Mouse (Mus musculus) monocyte, adult 2 months (primary cell): ENCODE results near the gene Fgd3.

Experiments
- DNase-seq, 2 experiments: peaks; one replicate each; pipeline ENCODE4 v3.0.0; 2022; ENCODE audit warnings: low spot score in 2 of 2, low read depth in 1 of 2

Fgd3 gene

DNA sequence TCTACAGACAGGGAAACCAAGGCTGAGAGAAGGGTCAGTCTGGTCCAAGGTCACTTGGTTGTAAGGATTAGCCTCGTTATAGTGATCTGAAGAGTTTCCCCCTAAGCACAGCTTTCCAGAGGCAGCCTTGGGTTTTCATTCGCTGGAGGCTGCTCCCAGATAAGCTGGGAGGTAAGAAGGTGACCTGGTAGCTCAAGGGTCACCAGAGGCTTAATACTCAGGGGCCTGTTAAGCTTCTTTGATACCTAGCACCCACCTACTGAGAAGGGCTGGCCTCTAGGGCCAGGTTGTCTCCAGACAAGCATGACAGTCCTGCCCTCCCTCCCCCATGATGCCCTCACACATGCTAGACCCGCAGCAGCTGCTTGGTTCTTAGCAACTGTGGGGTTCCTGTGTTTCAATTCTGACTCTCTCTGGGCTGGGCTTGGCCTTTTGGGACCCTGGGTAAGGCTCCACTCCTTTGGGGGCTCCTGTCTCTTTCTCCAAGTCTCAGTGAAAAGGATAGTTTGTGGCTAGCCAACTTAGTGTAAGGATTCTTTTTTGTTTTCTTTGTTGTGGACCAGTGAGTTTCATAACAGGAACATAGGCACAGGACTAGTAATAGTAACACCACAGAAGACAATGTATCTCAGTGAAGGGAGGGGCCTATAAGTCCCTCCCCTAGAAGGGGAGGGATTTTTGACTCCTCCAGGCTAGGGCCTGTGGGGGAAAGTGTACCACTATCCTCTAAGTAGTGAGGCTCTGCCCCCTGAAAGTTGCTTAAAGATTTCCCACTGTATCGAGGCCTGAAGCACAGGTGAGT is 69.2 kb downstream of the Fgd3 start:
- no peak for DNase-seq

DNA sequence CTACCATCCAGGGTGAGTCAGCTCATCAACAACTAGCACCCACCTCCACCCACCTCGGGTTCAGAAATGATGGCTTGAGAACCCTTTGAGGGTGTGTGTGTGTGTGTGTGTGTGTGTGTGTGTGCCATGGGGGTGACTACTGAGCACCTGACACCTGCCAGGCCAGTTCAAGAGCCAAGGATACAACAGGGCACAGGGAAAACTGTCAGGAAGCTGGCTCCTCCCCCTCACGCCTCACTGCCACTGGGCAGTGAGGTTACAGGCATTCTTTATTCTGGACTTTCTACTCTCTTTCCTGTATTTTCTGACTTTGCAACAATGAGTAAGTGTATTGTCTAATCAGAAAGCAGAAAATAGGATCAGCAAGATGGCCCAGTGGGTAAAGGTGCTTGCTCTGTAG is 70.5 kb downstream of the Fgd3 start:
- no peak for DNase-seq

DNA sequence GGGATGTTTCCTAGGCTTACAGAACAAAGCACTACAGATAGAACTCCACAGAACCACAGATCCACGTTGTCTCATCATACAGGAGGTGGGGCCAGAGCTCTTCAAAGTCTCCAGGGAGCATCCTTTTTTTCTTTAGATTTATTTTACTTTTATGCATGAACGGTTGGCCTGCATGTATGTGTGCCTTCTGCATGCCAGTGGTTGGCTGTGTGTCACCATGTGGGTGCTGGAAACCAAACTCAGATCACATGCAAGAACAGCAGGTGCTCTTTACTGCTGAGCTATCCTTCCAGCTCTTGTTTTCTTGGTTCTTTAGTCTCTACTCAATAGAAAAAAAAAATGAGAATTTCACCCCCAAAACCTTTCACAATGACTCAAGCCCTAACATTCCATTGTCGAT is 71.2 kb downstream of the Fgd3 start:
- DNase-seq = no peak

DNA sequence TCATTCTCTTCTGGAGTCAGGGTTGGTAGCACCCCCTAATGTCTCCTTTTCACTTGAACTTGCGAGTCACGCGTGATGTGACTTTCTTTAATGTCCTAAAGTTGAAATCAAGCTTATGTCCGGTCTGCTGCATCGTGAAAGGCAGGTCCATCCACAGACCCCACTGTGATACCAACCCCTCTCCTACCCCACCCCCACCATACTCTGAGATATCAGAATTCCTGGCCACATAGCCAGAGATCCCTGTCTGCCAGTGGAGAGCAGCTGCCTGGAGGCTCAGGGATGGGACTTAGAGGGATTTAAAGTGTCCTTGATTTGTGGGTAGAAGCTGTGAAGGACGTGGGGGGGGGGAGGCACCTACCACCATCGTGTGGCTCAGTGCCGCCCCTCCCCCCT is 71.6 kb downstream of the Fgd3 start, which contains the start of gene Susd3:
Gene Susd3 (minus strand): TSS at position 240 of the 396 bp plus-strand sequence.
- no peak for DNase-seq

DNA sequence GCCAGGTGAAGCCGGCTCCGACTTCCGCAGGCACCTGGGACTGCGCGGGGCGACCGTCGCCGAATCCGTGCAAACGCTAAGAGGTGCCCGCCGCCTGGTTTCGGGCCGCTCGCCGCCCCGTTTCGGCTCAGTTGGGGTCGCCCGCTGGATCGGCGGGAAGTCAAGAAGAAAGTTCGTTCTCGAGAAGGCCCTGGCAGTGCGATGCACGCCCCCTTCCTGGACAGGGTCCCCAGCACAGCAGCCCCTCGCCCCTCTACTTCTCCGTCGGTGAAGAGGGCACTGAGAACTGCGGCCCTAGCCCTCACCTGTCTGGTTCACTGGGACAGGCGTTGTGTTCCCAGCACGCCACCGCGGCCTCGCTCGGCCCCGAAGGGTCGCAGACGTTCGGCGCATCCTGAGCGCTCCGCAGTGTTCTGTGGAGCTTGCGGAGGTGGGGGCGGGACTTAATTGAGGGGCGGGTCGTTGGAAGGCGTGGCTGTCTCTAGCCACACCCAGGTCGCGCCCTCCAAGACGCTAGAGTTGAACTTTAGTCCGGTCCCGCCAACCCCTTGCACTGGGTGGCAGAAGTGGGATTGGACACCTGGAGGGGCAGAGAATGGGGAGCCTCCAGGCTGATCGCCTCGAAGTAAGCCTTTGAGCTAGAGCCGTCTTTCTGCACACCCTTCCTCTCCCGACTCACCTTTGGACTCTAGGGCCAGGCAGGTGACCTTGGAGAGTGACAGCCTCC is 72.2 kb downstream of the Fgd3 start:
- no peak for DNase-seq

DNA sequence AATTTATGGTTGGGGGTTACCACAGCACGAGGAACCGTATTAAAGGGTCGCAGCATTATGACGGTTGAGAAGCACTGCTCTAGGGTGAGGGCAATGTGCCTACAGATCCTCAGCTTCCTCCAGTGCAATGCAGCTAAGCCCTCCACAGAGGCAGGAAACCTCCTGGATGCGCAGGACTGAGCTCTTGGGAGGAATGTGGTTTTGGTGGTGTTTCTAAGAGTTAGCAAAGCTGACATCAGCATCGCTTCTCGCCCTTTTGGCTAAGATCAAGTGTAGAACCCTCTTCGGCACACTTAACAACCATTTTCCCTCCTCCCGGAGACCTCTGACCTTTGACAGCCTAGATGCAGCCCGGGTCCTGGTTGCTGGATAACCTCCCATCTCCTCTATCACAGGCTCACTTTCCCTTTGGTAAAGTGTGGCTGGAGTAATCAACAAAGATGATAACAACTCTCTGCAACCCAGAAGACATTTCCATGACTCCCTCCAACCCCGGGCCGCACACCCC is 72.8 kb downstream of the Fgd3 start:
- no peak for DNase-seq

DNA sequence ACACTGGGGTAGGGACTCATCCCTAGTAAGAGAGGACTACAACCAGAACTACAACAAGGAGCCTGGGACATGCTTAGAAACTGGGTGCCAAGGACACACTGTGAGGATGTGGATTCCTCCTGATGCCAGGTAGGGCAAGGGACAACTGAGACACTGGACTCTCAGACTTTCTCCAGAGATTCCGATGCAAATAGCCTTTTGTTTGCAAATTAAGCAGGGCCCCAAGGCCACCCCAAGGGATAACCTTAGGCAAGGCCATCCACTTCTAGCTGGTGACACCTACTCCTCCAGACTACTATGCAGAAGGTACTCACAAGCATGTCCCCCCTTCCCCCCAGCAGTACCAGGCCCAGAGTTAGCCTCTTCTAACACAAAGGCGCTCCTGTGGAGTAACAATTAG is 73.5 kb downstream of the Fgd3 start:
- DNase-seq = no peak

DNA sequence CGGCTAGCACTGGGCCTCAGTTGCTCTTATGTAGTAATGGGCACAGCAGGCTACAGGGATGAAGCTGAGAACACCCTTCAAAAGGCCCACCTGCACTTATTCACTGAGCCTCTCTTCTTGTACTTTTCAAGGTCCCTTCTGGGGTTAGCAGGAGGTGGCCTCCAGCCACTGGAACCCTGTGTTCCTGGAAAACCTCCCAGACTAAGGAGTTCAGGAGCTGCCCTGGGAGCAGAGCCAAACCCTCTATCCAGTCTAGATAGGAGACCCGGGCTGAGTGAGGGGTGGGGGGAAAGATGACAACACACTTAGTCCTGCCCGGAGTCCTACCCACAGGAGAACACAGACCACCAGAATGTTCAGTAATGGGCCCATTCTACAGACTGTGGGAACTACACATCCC is 74.1 kb downstream of the Fgd3 start:
- no peak for DNase-seq

DNA sequence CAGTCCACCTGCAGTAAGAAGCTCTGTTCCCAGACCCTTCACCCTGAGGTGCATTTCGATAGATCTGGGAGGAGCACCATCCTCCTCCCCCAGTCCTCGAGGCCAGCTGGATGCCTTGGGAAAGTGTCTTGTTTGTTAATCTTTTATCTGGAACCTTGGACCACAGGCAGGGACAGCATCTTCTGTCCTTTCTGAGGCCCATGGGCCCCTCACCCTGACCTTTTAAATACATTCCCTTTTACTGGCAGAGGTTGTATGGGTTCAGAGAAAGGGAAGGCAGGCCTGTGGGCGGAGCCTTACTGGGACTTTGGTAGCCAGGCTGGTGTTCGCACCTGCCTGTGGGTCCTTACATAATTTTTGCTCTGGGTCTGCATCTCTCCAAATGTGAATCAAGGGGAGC is 74.9 kb downstream of the Fgd3 start:
- DNase-seq = no peak

DNA sequence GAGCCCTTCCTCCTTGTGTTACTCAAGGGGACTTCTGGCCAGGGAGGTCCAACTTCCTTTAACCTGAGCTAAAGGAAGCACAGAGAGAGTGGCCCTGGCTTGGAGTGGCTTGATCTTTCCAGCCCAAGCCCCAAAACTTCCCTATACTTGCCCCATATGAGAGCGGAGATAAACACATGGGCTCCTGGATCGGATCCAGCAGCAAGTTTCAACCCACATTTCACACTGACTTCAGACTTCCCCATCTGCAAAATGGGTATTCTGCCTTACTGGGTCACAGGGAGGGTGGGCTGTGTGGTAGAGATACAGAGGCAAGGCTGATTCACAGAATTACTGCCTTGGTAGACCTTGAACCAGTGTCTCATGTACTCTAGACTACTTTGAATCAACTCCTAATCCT is 76.6 kb downstream of the Fgd3 start:
- DNase-seq = no peak

DNA sequence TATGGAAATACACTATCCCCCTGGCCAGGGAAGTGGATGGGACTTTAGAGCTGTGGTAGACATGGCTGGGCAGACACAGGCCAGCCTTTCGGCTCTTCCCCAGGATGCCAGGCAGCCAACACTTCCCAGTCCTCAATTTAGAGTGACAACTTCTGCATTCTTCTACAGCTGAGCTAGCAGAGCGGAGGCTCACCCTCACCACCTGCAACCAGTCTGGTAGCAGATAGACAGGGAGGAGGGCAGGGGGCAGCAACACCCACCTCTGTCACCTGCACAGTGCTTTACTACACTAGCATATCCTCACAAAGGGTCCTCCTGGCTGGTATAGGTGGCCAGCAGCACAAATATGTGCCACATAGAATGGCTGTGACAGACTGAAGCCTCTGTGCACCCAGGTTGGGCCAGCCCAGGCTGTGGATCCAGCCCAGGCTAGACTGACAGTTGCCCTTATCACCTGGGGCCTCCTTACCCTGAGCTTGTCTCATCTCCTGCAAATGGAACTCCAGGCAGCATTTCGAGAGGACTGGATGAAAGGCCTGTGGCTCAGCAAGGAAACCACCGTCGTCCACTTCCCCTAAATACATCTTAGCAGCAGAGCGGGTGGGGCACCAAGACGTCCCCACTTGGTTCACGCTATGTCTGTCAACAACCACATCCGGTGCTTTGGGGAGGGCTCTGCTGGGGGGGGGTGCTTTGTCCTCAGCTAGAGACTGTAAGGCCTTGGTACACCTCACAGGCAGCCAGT is 77.6 kb downstream of the Fgd3 start:
- peak; percentile 50 to 71 for DNase-seq

DNA sequence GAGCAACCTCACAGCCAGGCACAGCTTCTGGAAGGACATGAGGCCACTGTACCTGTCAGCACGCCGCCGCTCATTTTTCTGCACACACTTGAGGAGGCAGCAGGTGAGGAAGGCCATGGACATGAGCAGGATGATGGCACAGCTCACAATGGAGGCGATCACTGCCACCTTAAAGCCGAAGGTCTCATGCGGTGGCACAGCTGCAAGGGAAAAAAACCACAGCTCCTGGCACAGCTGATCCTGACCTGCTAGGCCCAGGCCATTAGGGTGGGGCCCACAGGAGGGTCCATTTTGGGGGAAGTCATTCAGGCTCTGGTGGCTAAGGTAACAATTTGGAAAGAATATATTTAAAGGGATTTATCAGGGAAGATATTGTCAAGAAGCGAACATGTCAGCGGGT is 81.4 kb downstream of the Fgd3 start:
- DNase-seq = no peak

DNA sequence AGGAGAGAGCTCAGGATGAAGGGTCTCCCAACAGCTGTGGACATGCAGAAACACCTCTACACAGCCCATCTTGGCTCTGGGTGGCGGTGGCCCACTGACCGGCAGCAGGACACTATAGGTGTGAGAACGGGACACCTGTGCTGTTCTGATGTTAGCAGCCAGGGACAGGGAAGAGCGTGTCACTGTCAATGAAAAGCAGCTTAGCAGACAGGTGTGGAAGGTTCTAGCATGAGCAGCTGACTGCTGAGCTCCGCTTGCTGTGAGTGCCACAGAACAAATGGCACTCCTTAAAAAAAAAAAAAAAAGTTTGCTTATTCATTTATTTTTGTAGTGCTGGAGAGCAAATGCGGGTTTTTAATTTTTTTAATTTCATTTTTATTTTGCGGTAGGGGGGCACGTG is 82.5 kb downstream of the Fgd3 start:
- DNase-seq = no peak

DNA sequence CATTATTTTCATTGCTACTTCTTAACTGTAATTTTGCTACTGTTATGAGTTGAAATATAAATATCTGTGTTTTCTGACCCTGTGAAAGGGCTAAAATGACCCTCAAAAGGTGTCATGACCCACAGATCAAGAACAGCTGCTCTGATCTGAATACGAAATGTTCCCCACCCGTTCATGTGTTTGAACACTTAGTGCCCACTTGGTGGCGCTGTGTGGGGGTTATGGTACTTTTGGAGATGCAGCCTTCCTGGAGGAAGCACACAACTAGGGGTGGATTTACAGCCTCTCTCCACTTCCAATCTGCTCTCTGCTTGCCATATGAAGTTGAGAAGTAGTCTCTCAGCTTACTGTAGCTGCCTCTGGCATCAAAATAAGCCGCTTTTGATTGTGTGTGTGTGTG is 85.4 kb downstream of the Fgd3 start:
- no peak for DNase-seq

DNA sequence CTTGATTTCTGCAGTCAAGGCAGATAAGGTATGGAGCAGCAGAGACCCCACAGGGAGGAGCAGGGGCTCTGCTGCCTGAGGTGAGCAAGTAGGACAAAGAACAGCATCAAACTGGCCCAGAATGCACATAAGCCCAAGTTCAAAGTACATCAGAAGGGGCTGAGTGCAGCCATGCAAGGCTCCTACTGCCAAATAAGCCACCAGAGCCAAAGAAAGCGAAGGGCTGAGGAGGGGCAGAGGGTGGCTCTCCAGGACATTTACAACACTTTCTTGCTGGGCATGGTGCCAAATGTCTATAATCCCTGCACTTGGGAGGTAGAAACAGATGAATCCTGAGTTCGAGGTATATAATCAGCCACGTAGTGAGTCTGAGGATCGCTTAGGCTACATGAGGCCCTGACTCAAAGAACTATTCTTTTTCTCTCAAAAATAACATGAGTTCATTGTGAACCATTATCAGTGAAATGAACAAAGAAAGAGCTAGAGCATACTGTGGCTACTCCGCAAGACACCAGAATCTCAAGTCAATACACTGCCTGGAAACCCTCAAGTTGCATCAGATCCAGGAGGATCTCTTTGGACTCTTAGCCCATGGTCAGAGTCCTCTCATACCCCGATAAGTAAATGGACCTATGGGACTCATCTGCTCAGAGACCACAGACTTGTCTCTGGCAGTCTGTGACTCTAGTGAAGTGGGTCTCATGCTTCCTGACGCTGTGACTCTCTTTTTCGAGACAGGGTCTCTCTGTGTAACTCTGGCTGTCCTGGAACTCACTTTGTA is 86.1 kb downstream of the Fgd3 start:
- no peak for DNase-seq

DNA sequence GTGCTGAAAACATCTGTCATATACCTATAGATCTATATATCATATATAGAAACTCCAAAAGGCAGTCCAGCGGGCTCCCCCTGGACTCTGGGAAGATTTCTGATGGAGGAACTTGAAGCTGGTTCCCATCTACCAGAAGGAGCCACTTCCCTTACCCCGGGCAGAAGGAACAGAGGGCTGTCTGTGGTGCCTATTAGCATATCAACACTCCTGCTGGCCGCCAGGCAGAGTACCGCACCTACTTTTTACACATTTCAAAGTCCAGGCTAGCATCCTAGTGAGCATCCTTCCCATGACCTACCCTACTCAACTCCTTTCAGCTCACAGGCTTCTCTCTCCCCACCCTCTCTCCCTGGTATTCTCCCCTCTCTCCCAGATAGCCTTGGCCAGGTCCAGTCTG is 94.5 kb downstream of the Fgd3 start:
- DNase-seq = no peak

DNA sequence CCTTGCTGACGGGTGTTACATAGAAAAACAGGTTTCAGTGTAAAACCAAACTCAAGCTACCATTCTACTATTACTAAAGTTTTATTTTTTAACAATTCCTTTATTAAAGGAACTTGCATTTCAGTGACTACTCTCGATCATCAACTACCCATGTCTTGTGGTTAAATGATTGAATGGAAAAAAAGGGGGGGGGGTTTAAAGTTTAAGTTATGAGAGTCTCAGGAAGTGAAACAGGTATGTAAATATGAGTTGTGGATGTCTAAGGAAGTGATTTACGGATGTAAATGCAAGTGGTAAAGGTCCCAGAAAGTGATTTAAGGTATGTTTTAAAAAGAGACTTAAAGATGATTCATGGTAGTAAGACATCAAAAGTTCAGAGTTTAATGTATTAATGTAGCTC is 95.0 kb downstream of the Fgd3 start:
- no peak for DNase-seq

DNA sequence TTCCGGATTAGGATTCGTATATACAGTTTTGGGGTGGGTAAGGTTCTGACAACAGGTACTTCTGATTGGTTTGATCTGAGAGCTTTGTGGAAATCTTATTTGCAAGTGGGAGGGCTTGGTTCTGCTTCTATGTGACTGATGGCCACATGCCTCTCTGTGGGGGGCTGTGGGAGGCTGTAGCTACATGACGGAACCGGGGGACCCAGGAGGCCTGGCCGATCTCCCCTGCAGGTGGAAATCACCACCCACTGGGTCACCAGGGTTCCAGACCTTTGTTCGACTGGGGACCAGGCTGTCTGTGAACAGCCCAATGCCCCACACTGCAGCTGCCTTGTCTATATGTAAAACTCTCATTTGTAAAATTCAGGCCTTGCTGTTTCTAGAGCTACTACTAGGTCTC is 95.4 kb downstream of the Fgd3 start:
- no peak for DNase-seq

DNA sequence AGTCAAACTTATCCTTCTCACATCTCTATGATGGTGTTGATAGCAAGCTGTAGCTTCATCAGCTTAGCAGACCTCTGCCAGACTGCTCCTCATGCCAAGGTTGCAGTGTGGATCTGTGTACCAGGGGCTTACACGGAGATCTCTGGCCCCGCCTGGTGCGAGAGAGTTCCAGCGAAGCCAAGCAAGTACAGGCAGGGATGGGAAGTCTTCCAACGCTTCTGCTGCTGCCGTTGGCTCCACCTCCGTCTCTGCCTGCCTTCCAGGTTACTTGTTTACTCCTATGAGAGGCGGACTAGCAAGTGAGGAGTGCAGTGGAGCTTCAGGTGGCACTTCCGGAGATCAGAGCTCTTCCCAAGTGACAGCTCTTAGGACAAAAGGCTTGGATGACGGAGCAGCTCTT is 95.8 kb downstream of the Fgd3 start:
- DNase-seq = no peak

DNA sequence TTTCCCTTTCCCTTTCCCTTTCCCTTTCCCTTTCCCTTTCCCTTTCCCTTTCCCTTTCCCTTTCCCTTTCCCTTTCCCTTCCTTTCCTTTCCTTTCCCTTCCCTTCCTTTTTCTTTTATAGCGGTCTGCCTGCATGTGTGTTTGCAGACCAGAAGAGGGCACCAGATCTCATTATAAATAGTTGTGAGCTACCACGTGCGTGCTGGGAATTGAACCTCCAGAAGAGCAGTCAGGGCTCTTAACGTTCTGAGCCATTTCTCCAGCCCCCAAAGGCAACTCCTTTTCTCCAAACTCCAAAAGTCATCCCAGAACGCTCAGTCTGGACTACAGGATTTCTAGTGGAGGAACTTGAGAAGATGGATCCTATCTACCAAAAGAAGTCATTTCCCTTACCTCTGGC is 99.2 kb downstream of the Fgd3 start:
- DNase-seq = no peak

DNA sequence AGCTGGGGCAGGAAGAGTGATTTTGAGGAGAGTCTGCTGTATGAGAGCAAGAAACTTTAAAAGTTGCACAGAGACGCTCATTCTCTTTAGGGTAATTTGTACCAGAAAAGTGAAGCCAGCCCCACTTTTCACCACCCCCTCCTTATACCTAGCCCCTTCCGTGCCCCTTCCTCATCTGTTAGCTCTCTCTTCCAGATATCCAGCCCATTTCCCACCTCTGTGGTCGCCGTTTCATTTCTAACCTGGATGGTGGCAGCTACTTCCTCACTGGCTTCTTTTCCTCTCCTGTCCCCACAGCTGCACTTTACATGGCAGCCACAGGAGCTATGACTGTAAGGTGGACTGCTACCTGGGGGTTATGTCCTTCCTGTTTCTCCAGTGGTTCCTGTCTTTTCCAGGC is 100.7 kb downstream of the Fgd3 start:
- no peak for DNase-seq
